Mouse (Mus musculus): ENCODE results near the gene Kctd19. TPM values are rescaled to one million over a fixed set of nuclear protein-coding genes. Genes with fewer than 3 reads are reported as not detected.

Gene Kctd19
- polyA plus RNA-seq, 1 experiment from 2014 or later = not detected

DNA sequence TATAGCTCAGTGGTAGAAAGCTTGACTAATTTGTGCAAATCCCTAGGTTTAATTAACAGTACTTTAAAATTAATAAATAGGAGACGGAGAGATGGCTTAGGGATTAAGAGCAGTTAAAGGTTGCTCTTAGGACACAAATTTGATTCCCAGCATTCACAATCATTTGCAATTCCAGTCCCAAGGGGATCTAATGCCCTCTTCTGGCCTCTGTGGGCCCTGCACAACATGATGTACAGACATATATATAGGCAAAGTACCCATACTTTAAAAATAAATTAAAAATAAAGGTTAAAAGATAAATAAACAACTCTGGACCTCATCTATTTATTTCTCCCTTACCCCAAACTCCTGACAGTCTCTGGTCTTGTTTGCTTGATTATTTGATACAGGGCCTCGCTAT is 5.7 kb upstream of the Kctd19 start:
- H3K9ac ChIP-seq = no peak overlapping the region
- no peak for ATAC-seq
- WGBS (ENCODE audit: insufficient replicate concordance) = 75% methylated on average over 2 of the region's 2 CpGs
- H3K4me3 ChIP-seq = no peak overlapping the region
- H3K27ac ChIP-seq = no peak overlapping the region
- peaks cover under 1% of the 10 kb centered on the region; the same call in 1 of the 2 replicates for H3K4me1 ChIP-seq
- peaks cover 35% of the 10 kb centered on the region for H3K27me3 ChIP-seq (replicated peaks)
- 0 out of 2 replicates have a peak, but pooled peaks cover 4% of the 10 kb centered on the region for H3K9me3 ChIP-seq (replicated peaks)
- no peaks in the 10 kb centered on the region for H3K36me3 ChIP-seq
- no peak overlapping the region for H3K4me2 ChIP-seq

DNA sequence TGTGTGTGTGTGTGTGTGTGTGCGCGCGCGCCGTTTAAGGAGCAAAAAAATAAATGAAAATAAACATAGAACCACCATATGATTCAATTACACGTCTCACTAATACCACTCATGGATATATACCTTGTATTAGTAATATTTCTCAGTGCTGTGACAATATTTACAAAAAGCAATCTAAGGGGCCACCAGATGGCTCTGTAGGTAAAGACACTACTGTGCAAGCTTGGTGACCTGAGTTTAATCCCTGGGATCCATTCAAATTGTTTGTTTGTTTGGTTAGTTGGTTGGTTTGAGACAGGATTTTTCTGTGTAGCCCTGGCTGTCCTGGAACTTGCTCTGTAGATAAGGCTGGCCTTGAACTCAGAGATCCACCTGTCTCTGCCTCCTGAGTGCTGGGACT is 3.4 kb downstream of the Kctd19 start:
- H3K4me3 ChIP-seq = no peak overlapping the region
- H3K9ac ChIP-seq = no peak overlapping the region
- H3K4me1 ChIP-seq = peaks cover 10% of the 10 kb centered on the region
- WGBS (ENCODE audit: insufficient replicate concordance) = 85% methylated on average over 6 of the region's 6 CpGs
- no peak for ATAC-seq
- peaks cover 39% of the 10 kb centered on the region for H3K27me3 ChIP-seq (replicated peaks)
- no peaks in the 10 kb centered on the region for H3K9me3 ChIP-seq (replicated peaks)
- H3K4me2 ChIP-seq = no peak overlapping the region
- H3K36me3 ChIP-seq = no peaks in the 10 kb centered on the region
- no peak overlapping the region for H3K27ac ChIP-seq

DNA sequence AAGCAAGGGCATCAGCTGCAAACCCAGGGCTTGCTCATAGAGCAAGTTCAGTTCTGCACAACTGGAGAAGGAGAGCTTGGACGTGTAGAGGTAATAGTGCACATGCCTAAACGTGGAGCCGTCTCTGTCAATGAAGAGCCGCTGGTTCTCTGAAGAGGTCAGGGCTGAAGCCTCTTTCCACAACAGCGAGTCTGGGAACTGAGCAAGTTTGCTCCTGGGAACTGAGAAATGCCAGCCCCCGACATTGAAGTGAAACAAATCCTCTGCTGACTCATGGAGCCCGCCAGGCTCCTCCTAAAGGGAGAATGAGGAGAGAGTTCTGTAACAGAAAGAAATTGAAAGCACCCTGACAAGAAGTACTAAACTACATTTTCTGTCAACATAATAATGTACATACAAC is 5.0 kb downstream of the Kctd19 start:
- Histone ChIP-seq H3K9ac (no peak overlapping the region), H3K27ac (no peak overlapping the region), H3K4me1 (peaks cover 2% of the 10 kb centered on the region), H3K36me3 (no peaks in the 10 kb centered on the region), H3K9me3 (replicated peaks) (no peaks in the 10 kb centered on the region), H3K4me3 (no peak overlapping the region), H3K27me3 (replicated peaks) (peaks cover 23% of the 10 kb centered on the region), H3K4me2 (no peak overlapping the region)
- ATAC-seq = no peak
- 48% methylated on average over 7 of the region's 7 CpGs for WGBS (ENCODE audit: insufficient replicate concordance)

DNA sequence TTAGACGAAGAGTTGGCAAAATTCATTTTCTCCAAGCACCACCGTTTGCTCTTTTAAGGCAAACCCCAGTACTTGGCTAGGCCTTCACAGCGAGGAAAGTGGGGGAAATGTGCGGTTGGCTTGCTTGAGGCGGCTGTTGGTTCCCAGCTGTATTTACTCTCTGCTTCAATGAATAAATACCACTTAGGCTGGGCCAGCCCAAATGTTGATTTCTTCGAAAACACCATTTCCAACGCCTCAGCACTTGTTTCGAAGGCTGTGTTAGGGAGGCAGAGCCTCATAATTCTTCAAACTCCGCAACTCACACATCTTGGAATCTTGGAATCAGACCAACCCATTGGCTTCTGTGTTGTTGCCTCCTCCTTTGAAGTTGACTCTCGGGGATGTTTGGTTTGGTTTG is 6.9 kb downstream of the Kctd19 start:
- 62% methylated on average over 10 of the region's 10 CpGs for WGBS (ENCODE audit: insufficient replicate concordance)
- Histone ChIP-seq H3K9me3 (replicated peaks) (no peaks in the 10 kb centered on the region), H3K27ac (no peak overlapping the region)

DNA sequence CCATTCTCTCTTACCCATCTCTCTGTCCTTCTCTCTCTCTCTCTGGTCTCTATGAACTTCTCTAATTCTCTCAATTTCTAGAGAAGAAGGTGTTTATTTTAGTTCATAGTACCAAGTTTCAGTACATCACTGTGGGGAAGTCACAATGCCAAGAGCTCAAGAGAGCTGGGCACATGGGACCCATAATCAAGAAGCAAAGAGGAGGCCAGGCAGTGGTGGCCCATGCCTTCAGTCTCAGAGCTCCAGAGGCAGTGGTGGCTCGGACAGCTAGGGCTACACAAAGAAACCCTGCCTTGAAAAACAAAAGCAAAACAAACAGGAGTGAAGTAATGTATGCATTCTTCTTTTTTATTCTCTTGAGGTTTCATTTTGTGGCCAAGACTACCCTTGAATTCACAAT is 8.8 kb downstream of the Kctd19 start:
- Histone ChIP-seq H3K4me2 (no peak overlapping the region), H3K4me1 (no peaks in the 10 kb centered on the region), H3K9ac (no peak overlapping the region), H3K36me3 (no peaks in the 10 kb centered on the region), H3K9me3 (replicated peaks) (no peaks in the 10 kb centered on the region), H3K27ac (no peak overlapping the region), H3K4me3 (no peak overlapping the region), H3K27me3 (replicated peaks) (peaks cover 12% of the 10 kb centered on the region; the same call in 1 of the 2 replicates)
- WGBS (ENCODE audit: insufficient replicate concordance) = 61% methylated on average over 1 of the region's 1 CpGs
- ATAC-seq = no peak

More for the DNA sequence above, 6.9 kb downstream of the Kctd19 start:
- no peaks in the 10 kb centered on the region for H3K36me3 ChIP-seq
- no peak for ATAC-seq
- peaks cover 7% of the 10 kb centered on the region; the same call in 1 of the 2 replicates for H3K27me3 ChIP-seq (replicated peaks)
- H3K4me2 ChIP-seq = no peak overlapping the region
- no peak overlapping the region for H3K9ac ChIP-seq
- no peak overlapping the region for H3K4me3 ChIP-seq
- no peaks in the 10 kb centered on the region for H3K4me1 ChIP-seq

DNA sequence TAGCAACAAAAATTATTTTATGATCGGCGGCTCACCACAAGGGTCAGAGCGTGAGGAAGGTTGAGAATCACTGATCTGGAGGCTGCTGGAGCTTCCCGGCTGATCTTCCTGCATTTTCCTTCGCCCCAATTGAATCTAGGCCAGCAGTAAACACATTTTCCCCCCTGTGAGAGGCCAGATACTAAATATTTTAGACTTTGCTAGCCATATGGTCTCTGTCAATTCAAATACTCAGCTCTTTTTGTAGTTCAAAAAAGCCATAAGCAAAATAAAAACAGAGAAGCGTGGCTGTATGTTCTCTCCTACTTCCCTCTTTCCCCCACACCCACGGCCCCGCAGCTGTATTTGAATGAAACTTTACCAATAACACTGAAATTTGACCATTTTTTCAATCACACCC is 9.8 kb downstream of the Kctd19 start:
- no peaks in the 10 kb centered on the region for H3K36me3 ChIP-seq
- H3K9ac ChIP-seq = no peak overlapping the region
- no peak overlapping the region for H3K4me2 ChIP-seq
- WGBS (ENCODE audit: insufficient replicate concordance) = 73% methylated on average over 8 of the region's 8 CpGs
- H3K4me1 ChIP-seq = no peaks in the 10 kb centered on the region
- H3K9me3 ChIP-seq (replicated peaks) = no peaks in the 10 kb centered on the region
- no peak overlapping the region for H3K4me3 ChIP-seq
- no peak for ATAC-seq
- H3K27me3 ChIP-seq (replicated peaks) = peaks cover 13% of the 10 kb centered on the region; the same call in 1 of the 2 replicates
- H3K27ac ChIP-seq = no peak overlapping the region

DNA sequence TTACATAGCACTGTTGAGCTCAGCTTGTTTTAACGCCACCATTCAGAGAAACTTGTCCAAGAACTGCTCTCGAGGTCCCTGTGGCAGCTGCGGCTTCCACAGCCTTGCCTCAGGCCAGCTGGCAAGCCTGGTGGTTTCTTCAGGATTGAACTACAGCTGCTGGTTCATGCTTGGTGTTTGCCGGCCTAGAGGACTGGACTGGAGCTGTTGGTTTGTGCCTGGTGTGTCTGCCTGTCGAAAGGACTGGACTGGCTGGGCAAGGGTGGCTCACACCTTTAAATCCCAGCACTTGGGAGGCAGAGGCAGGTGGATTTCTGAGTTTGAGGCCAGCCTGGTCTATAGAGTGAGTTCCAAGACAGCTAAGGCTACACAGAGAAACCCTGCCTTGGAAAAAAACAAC is 13.3 kb downstream of the Kctd19 start:
- H3K4me1 ChIP-seq = no peaks in the 10 kb centered on the region
- H3K9ac ChIP-seq = no peak overlapping the region
- no peak overlapping the region for H3K27ac ChIP-seq
- peaks cover 16% of the 10 kb centered on the region; the same call in 1 of the 2 replicates for H3K27me3 ChIP-seq (replicated peaks)
- WGBS (ENCODE audit: insufficient replicate concordance) = 68% methylated on average over 5 of the region's 5 CpGs
- ATAC-seq = no peak
- no peak overlapping the region for H3K4me2 ChIP-seq
- no peaks in the 10 kb centered on the region for H3K9me3 ChIP-seq (replicated peaks)
- no peak overlapping the region for H3K4me3 ChIP-seq
- H3K36me3 ChIP-seq = no peaks in the 10 kb centered on the region

DNA sequence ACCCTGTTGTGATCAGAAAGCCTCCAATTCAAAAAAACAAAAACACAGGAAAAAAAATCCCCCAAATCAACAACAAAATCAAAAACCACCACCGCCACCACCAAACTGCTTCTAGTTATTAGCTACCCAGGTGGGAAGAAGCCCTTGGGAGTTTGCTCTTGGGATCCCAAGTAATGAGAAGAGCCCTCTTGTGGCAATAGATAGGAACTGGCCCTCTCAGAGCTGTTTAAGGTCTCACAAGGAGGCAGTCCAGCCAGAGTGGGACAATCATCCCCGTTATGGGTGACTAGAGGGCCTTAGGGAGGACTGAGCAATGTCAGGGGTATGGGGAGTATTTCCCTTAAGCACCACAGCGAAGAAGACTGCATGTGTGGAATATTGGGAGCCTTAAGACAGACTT is 15.6 kb downstream of the Kctd19 start:
- H3K27me3 ChIP-seq (replicated peaks) = peaks cover 22% of the 10 kb centered on the region; the same call in 1 of the 2 replicates
- WGBS (ENCODE audit: insufficient replicate concordance) = 33% methylated on average over 3 of the region's 3 CpGs
- H3K36me3 ChIP-seq = no peaks in the 10 kb centered on the region
- no peaks in the 10 kb centered on the region for H3K9me3 ChIP-seq (replicated peaks)
- H3K9ac ChIP-seq = no peak overlapping the region
- no peaks in the 10 kb centered on the region for H3K4me1 ChIP-seq
- ATAC-seq = no peak
- H3K4me3 ChIP-seq = no peak overlapping the region
- H3K4me2 ChIP-seq = no peak overlapping the region
- H3K27ac ChIP-seq = no peak overlapping the region

DNA sequence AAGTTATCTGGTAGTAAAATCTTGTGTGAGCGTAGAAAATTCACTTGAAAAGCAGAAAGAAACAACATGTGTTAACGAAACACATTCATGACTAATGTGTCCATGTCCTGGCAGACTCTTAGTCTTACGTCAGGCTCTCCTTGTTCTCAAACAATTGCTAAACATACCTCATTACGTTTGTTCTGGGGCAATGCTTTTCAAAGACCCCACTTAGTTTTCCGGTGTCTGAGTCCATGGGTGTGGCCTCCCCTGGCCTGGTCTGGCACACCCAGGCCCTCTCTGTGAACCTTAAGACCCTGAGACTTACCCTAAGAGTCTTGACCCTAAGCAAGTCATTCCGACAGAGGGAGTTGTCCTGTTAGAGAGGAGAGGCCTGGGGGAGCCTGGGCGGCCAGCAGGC is 19.4 kb downstream of the Kctd19 start:
- ATAC-seq = no peak
- Histone ChIP-seq H3K4me3 (no peak overlapping the region), H3K4me2 (no peak overlapping the region), H3K27me3 (replicated peaks) (peaks cover 20% of the 10 kb centered on the region; the same call in 1 of the 2 replicates), H3K9ac (no peak overlapping the region), H3K4me1 (no peaks in the 10 kb centered on the region), H3K36me3 (no peaks in the 10 kb centered on the region), H3K9me3 (replicated peaks) (no peaks in the 10 kb centered on the region), H3K27ac (no peak overlapping the region)
- WGBS (ENCODE audit: insufficient replicate concordance) = 69% methylated on average over 7 of the region's 7 CpGs

DNA sequence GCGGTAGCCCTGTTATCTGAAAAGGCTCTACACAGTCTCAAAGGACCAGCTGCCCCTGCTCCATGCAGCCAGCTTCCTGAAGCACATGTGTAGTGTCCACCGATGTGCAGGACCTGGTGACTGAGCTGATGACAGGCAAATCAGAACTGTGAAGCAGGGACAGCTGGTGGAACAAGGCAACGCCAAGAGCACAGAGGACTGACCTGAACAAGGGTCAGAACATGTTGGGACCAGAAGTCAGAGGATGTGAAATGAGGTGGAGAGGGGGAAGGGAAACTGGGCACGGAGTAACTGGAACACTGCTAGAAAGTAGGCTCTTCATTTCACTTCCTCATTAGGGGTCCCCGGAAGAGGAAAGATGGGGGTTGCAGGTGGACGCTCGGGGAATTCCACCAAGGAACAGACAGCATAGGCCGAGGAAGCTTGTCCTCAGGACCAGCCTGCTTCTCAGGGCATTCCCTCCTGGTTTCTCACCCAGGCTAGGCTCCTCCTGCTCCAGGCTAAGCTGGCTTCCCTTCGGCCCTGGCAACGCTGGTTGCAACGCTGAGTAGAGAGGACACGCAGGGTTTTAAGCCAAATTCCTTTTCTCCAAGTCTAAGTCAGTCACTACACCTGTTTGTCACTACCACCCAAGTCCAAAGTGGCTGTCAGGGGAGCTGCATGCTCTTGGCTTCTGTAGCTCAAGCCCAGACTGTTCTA is 20.1 kb downstream of the Kctd19 start:
- no peak overlapping the region for H3K4me3 ChIP-seq
- 68% methylated on average over 12 of the region's 12 CpGs for WGBS (ENCODE audit: insufficient replicate concordance)
- no peaks in the 10 kb centered on the region for H3K36me3 ChIP-seq
- H3K9ac ChIP-seq = no peak overlapping the region
- no peak overlapping the region for H3K4me2 ChIP-seq
- ATAC-seq = no peak
- peaks cover 21% of the 10 kb centered on the region; the same call in 1 of the 2 replicates for H3K27me3 ChIP-seq (replicated peaks)
- H3K4me1 ChIP-seq = no peaks in the 10 kb centered on the region
- no peak overlapping the region for H3K27ac ChIP-seq
- H3K9me3 ChIP-seq (replicated peaks) = no peaks in the 10 kb centered on the region

DNA sequence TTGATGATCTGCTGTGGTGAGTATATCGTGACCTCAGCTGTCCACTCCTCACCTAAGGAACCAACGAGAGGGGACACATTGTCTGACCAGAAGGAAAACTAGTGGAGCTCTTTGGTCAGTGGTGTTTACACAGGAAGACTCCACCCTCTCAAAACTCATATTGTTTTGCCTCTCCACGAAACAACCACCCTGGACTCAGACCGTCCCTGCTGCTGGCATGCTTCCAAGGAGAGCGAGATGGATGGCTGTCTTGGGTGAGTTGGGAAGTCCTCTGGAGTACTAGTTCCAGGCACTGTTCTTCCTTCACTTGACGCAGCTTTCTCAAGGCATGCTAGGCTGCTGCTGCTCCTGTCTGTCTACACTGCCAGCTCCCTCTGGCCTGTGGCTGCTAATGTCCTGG is 24.2 kb downstream of the Kctd19 start:
- Histone ChIP-seq H3K36me3 (no peaks in the 10 kb centered on the region), H3K4me1 (no peaks in the 10 kb centered on the region), H3K27me3 (replicated peaks) (peaks cover 9% of the 10 kb centered on the region; the same call in 1 of the 2 replicates), H3K9me3 (replicated peaks) (no peaks in the 10 kb centered on the region), H3K4me3 (no peak overlapping the region), H3K4me2 (no peak overlapping the region), H3K27ac (no peak overlapping the region), H3K9ac (no peak overlapping the region)
- ATAC-seq = no peak
- 55% methylated on average over 6 of the region's 6 CpGs for WGBS (ENCODE audit: insufficient replicate concordance)

DNA sequence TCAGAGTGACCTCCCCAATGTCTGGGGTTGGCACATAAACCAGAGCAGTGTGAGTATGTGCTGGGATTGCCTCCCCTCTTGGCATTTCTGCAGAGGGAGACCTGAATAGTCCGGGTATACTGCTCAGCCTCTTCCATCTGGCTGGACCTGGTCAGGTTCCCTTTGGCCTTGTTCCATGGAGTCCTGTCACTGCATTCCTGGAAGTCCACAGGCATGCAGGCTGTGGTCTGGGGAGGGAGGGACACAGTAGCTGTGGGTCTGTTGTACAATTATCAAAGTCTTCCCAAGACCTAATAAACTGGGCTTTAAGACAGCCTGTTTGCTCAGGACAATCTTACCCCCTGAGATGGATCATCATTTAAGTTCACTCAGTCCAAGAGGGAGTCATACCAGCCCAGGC is 26.2 kb downstream of the Kctd19 start:
- ATAC-seq = no peak
- Histone ChIP-seq H3K4me3 (no peak overlapping the region), H3K36me3 (no peaks in the 10 kb centered on the region), H3K4me1 (no peaks in the 10 kb centered on the region), H3K4me2 (no peak overlapping the region), H3K27ac (no peak overlapping the region), H3K9me3 (replicated peaks) (no peaks in the 10 kb centered on the region), H3K9ac (no peak overlapping the region), H3K27me3 (replicated peaks) (0 out of 2 replicates have a peak, but pooled peaks cover 9% of the 10 kb centered on the region)
- WGBS (ENCODE audit: insufficient replicate concordance) = 47% methylated on average over 1 of the region's 1 CpGs

DNA sequence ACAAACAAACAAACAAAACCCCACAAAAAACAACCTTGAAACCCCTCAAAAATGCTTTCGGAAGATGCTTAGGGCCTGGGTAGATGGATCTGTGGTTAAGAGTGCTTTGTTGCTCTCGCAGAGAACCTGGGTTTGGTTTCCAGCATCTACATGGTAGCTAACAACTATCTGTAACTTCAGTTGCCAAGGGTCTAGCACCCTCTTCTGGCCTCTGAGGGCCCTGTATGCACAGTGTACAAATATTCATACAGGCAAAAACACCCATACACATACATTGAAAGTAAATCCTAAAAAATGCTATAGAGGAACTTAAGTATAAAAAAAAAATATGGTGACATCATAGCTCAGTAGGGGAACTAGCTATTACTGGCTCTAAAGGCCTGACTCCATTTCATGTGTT is 29.2 kb downstream of the Kctd19 start:
- no peak overlapping the region for H3K4me2 ChIP-seq
- no peaks in the 10 kb centered on the region for H3K36me3 ChIP-seq
- ATAC-seq = no peak
- H3K9ac ChIP-seq = no peak overlapping the region
- no peaks in the 10 kb centered on the region for H3K4me1 ChIP-seq
- no peak overlapping the region for H3K4me3 ChIP-seq
- WGBS (ENCODE audit: insufficient replicate concordance) = 82% methylated on average over 2 of the region's 2 CpGs
- H3K9me3 ChIP-seq (replicated peaks) = no peaks in the 10 kb centered on the region
- no peak overlapping the region for H3K27ac ChIP-seq
- peaks cover 9% of the 10 kb centered on the region; the same call in 1 of the 2 replicates for H3K27me3 ChIP-seq (replicated peaks)

Measured in liver, embryonic 12.5 days (tissue).